Mouse (Mus musculus): ENCODE results near the gene Plxnd1. TPM values are rescaled to one million over a fixed set of nuclear protein-coding genes. Genes with fewer than 3 reads are reported as not detected.

Gene Plxnd1
- total and polyA plus RNA-seq, 2 experiments from 2014 or later: 8.2 to 31.2 TPM

- Histone ChIP-seq H3K4me3 (ENCODE audit: low read length) (no peak overlapping the region), H3K9ac (replicated peaks; ENCODE audit: low read length) (no peak overlapping the region), H3K4me1 (ENCODE audit: insufficient read depth, low read length) (no peaks in the 10 kb centered on the region), H3K9me3 (ENCODE audit: low read length) (peaks cover 9% of the 10 kb centered on the region), H3K27ac (no peak overlapping the region), H3K36me3 (ENCODE audit: insufficient read depth, low read length) (peaks cover 35% of the 10 kb centered on the region), H3K4me2 (ENCODE audit: low read depth, low read length) (no peak overlapping the region), H3K27me3 (ENCODE audit: insufficient read depth, low read length) (no peaks in the 10 kb centered on the region)
- TF ChIP-seq CTCF (IDR thresholded peaks at IDR 0.05; ENCODE audit: low read depth): no peak
- ATAC-seq (no peak), DNase-seq (ENCODE audit: low spot score) (peak; percentile 15)
- WGBS: 78% methylated on average over 9 of the region's 9 CpGs
Measured at GRCm38 (mm10) chr6:116021961-116022485, 27.2 kb upstream of the Plxnd1 start.

GRCm38 (mm10) chr6:116015902-116016301, 21.1 kb upstream of the Plxnd1 start:
- Histone ChIP-seq H3K36me3 (ENCODE audit: insufficient read depth, low read length) (peaks cover 13% of the 10 kb centered on the region; the same call in 1 of the 2 replicates), H3K4me3 (ENCODE audit: low read length) (no peak overlapping the region), H3K4me2 (ENCODE audit: low read depth, low read length) (no peak overlapping the region), H3K27ac (no peak overlapping the region), H3K9me3 (ENCODE audit: low read length) (no peaks in the 10 kb centered on the region), H3K9ac (replicated peaks; ENCODE audit: low read length) (no peak overlapping the region), H3K4me1 (ENCODE audit: insufficient read depth, low read length) (no peaks in the 10 kb centered on the region), H3K27me3 (ENCODE audit: insufficient read depth, low read length) (no peaks in the 10 kb centered on the region)
- no peak for TF ChIP-seq CTCF (IDR thresholded peaks at IDR 0.05; ENCODE audit: low read depth)
- 77% methylated on average over 3 of the region's 3 CpGs for WGBS
- ATAC-seq (no peak), DNase-seq (ENCODE audit: low spot score) (no peak)

- Histone ChIP-seq H3K27ac (no peak overlapping the region), H3K4me1 (ENCODE audit: insufficient read depth, low read length) (no peaks in the 10 kb centered on the region), H3K9ac (replicated peaks; ENCODE audit: low read length) (no peak overlapping the region), H3K9me3 (ENCODE audit: low read length) (no peaks in the 10 kb centered on the region), H3K36me3 (ENCODE audit: insufficient read depth, low read length) (peaks cover 3% of the 10 kb centered on the region; the same call in 1 of the 2 replicates), H3K4me2 (ENCODE audit: low read depth, low read length) (no peak overlapping the region), H3K4me3 (ENCODE audit: low read length) (no peak overlapping the region), H3K27me3 (ENCODE audit: insufficient read depth, low read length) (no peaks in the 10 kb centered on the region)
- no peak for TF ChIP-seq CTCF (IDR thresholded peaks at IDR 0.05; ENCODE audit: low read depth)
- no peak for ATAC-seq
- DNase-seq (ENCODE audit: low spot score): no peak
- WGBS: 92% methylated on average over 6 of the region's 6 CpGs
Measured at GRCm38 (mm10) chr6:116014111-116014510, 19.3 kb upstream of the Plxnd1 start.

GRCm38 (mm10) chr6:116013687-116014086, 18.9 kb upstream of the Plxnd1 start:
- Histone ChIP-seq H3K36me3 (ENCODE audit: insufficient read depth, low read length) (no peaks in the 10 kb centered on the region), H3K4me1 (ENCODE audit: insufficient read depth, low read length) (no peaks in the 10 kb centered on the region), H3K9me3 (ENCODE audit: low read length) (no peaks in the 10 kb centered on the region), H3K4me3 (ENCODE audit: low read length) (no peak overlapping the region), H3K4me2 (ENCODE audit: low read depth, low read length) (no peak overlapping the region), H3K27ac (no peak overlapping the region), H3K9ac (replicated peaks; ENCODE audit: low read length) (no peak overlapping the region), H3K27me3 (ENCODE audit: insufficient read depth, low read length) (no peaks in the 10 kb centered on the region)
- no peak for ATAC-seq
- no peak for DNase-seq (ENCODE audit: low spot score)
- no peak for TF ChIP-seq CTCF (IDR thresholded peaks at IDR 0.05; ENCODE audit: low read depth)
- WGBS: 67% methylated on average over 3 of the region's 3 CpGs

GRCm38 (mm10) chr6:116010541-116010940, 15.7 kb upstream of the Plxnd1 start:
- peak; percentile 54 for ATAC-seq
- 5% methylated on average over 6 of the region's 6 CpGs for WGBS

GRCm38 (mm10) chr6:116009426-116009825, 14.6 kb upstream of the Plxnd1 start:
- DNase-seq (ENCODE audit: low spot score) (no peak), ATAC-seq (no peak)
- no peaks in the 10 kb centered on the region for H3K27me3 ChIP-seq (ENCODE audit: insufficient read depth, low read length)
- no peak overlapping the region for H3K4me2 ChIP-seq (ENCODE audit: low read depth, low read length)
- TF ChIP-seq CTCF (IDR thresholded peaks at IDR 0.05; ENCODE audit: low read depth): no peak
- H3K4me3 ChIP-seq (ENCODE audit: low read length): no peak overlapping the region
- WGBS: 53% methylated on average over 12 of the region's 12 CpGs
- H3K36me3 ChIP-seq (ENCODE audit: insufficient read depth, low read length): no peaks in the 10 kb centered on the region
- no peaks in the 10 kb centered on the region for H3K9me3 ChIP-seq (ENCODE audit: low read length)
- H3K27ac ChIP-seq: no peak overlapping the region
- H3K9ac ChIP-seq (replicated peaks; ENCODE audit: low read length): no peak overlapping the region
- no peaks in the 10 kb centered on the region for H3K4me1 ChIP-seq (ENCODE audit: insufficient read depth, low read length)

More at GRCm38 (mm10) chr6:116010541-116010940, 15.7 kb upstream of the Plxnd1 start:
- Histone ChIP-seq H3K9me3 (ENCODE audit: low read length) (no peaks in the 10 kb centered on the region), H3K36me3 (ENCODE audit: insufficient read depth, low read length) (no peaks in the 10 kb centered on the region), H3K4me1 (ENCODE audit: insufficient read depth, low read length) (no peaks in the 10 kb centered on the region), H3K4me2 (ENCODE audit: low read depth, low read length) (no peak overlapping the region), H3K27me3 (ENCODE audit: insufficient read depth, low read length) (no peaks in the 10 kb centered on the region), H3K27ac (no peak overlapping the region), H3K4me3 (ENCODE audit: low read length) (no peak overlapping the region), H3K9ac (replicated peaks; ENCODE audit: low read length) (no peak overlapping the region)
- DNase-seq (ENCODE audit: low spot score): peak; percentile 86
- peak; percentile 99 for TF ChIP-seq CTCF (IDR thresholded peaks at IDR 0.05; ENCODE audit: low read depth)

- no peak overlapping the region for H3K27ac ChIP-seq
- 29% methylated on average over 9 of the region's 9 CpGs for WGBS
- no peaks in the 10 kb centered on the region for H3K27me3 ChIP-seq (ENCODE audit: insufficient read depth, low read length)
- H3K36me3 ChIP-seq (ENCODE audit: insufficient read depth, low read length): no peaks in the 10 kb centered on the region
- no peak overlapping the region for H3K4me3 ChIP-seq (ENCODE audit: low read length)
- no peak overlapping the region for H3K9ac ChIP-seq (replicated peaks; ENCODE audit: low read length)
- H3K4me1 ChIP-seq (ENCODE audit: insufficient read depth, low read length): no peaks in the 10 kb centered on the region
- no peak overlapping the region for H3K4me2 ChIP-seq (ENCODE audit: low read depth, low read length)
- no peaks in the 10 kb centered on the region for H3K9me3 ChIP-seq (ENCODE audit: low read length)
- ATAC-seq (peak; percentile 57; the same call in 1 of the 2 replicates), DNase-seq (ENCODE audit: low spot score) (peak; percentile 77)
- TF ChIP-seq CTCF (IDR thresholded peaks at IDR 0.05; ENCODE audit: low read depth): peak; percentile 83
Measured at GRCm38 (mm10) chr6:116007561-116008173, 12.9 kb upstream of the Plxnd1 start.

Data from hindbrain, postnatal 0 days (tissue).